Mouse (Mus musculus) forebrain, embryonic 16.5 days (tissue): ENCODE data around the gene Ubash3b. TPM values are rescaled to one million over a fixed set of nuclear protein-coding genes. Genes with fewer than 3 reads are reported as not detected.

Source experiments
- ATAC-seq: fragments of 200-750 bp; cut with Nextera tagmentation; 2 replicates; pipeline ENCODE4 v1.8.0; 2017; ENCODE audit warnings: mild to moderate bottlenecking, moderate library complexity
- H3K27ac ChIP-seq: fragments of 300-500 bp; sonication (generic); 2 replicates; pipeline ENCODE4 v1.5.1; 2014; ENCODE audit warnings: low read length, control low read depth
- H3K27me3 ChIP-seq: fragments of 300-500 bp; sonication (generic); replicated peaks from 2 replicates; pipeline ENCODE4 v1.6.1; 2014; ENCODE audit warnings: low read length; ENCODE audit not compliant: control insufficient read depth, insufficient read depth
- H3K36me3 ChIP-seq: fragments of 300-500 bp; sonication (generic); 2 replicates; pipeline ENCODE4 v1.6.1; 2014; ENCODE audit not compliant: control insufficient read depth, insufficient read depth
- H3K4me1 ChIP-seq: fragments of 300-500 bp; sonication (generic); replicated peaks from 2 replicates; pipeline ENCODE4 v1.6.1; 2014; ENCODE audit warnings: low read length; ENCODE audit not compliant: control insufficient read depth, insufficient read depth
- H3K4me2 ChIP-seq: fragments of 300-500 bp; sonication (generic); 2 replicates; pipeline ENCODE4 v1.6.1; 2014; ENCODE audit warnings: mild to moderate bottlenecking, low read length, control low read depth
- H3K4me3 ChIP-seq: fragments of 300-500 bp; sonication (generic); replicated peaks from 2 replicates; pipeline ENCODE4 v1.5.1; 2014; ENCODE audit warnings: mild to moderate bottlenecking, low read length, control low read depth
- H3K9ac ChIP-seq: fragments of 300-500 bp; sonication (generic); replicated peaks from 2 replicates; pipeline ENCODE4 v1.6.1; 2014; ENCODE audit warnings: low read depth, low read length, control low read depth
- H3K9me3 ChIP-seq: fragments of 300-500 bp; sonication (generic); 2 replicates; pipeline ENCODE4 v1.6.1; 2016; ENCODE audit warnings: low read length; ENCODE audit not compliant: control insufficient read depth
- WGBS: fragments of 180-500 bp; shearing (Covaris S2); extraction: QIAGEN DNeasy Blood & Tissue Kit; methylation state at CpG from one replicate; pipeline ENCODE4 v1.1.7; 2014; 5-methylcytosine and 5-hydroxymethylcytosine counted together
- polyA plus RNA-seq: library from polyadenylated mRNA; unstranded; fragments of >200 nt; fragmentation: Nextera tagmentation; extraction: Ambion mirVana; gene quantifications from 2 replicates; pipeline ENCODE4 v1.2.1, GENCODE M21; 2015

The Ubash3b gene
- polyA plus RNA-seq, 1 experiment from 2014 or later: 14.7 TPM

- Histone ChIP-seq H3K4me2 (no peak overlapping the region), H3K36me3 (no peaks in the 10 kb centered on the region), H3K9ac (no peak overlapping the region), H3K27ac (no peak overlapping the region), H3K9me3 (no peaks in the 10 kb centered on the region), H3K4me1 (no peaks in the 10 kb centered on the region), H3K27me3 (no peaks in the 10 kb centered on the region), H3K4me3 (no peak overlapping the region)
- 80% methylated on average over 8 of the region's 8 CpGs for WGBS
- no peak for ATAC-seq
Measured at GRCm38 (mm10) chr9:41170026-41170425, 8.5 kb upstream of the Ubash3b start.

DNA sequence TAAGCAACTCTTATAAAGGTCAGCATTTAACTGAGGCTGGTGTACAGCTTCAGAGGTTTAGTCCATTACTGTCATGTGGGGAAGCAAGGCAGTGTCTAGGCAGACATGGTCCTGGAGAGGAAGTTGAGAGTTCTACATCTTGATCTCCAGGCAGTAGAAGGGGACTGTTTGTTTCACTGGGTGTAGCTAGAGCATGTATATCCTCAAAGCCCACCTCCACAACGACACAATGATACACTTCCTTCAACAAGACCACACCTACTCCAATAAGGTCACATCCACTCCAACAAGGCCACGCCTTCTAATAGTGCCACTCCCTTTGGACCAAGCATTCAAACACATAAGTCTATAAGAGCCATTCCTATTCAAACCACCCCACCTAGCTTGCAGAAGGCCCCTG lies 7.2 kb upstream of the Ubash3b start:
- WGBS: 68% methylated on average over 2 of the region's 2 CpGs
- Histone ChIP-seq H3K9ac (no peak overlapping the region), H3K4me2 (no peak overlapping the region), H3K36me3 (no peaks in the 10 kb centered on the region), H3K4me3 (no peak overlapping the region), H3K27me3 (no peaks in the 10 kb centered on the region), H3K27ac (no peak overlapping the region), H3K9me3 (no peaks in the 10 kb centered on the region), H3K4me1 (no peaks in the 10 kb centered on the region)
- ATAC-seq: no peak

- Histone ChIP-seq H3K4me3 (no peak overlapping the region), H3K36me3 (no peaks in the 10 kb centered on the region), H3K4me1 (no peaks in the 10 kb centered on the region), H3K9ac (no peak overlapping the region), H3K27ac (no peak overlapping the region), H3K9me3 (no peaks in the 10 kb centered on the region), H3K27me3 (no peaks in the 10 kb centered on the region), H3K4me2 (no peak overlapping the region)
- WGBS: 79% methylated on average over 6 of the region's 6 CpGs
- no peak for ATAC-seq
Measured at GRCm38 (mm10) chr9:41168206-41168605, 6.7 kb upstream of the Ubash3b start.

GRCm38 (mm10) chr9:41166886-41167285 lies 5.4 kb upstream of the Ubash3b start:
- ATAC-seq: no peak
- WGBS: 53% methylated on average over 9 of the region's 10 CpGs
- H3K4me2 ChIP-seq: no peak overlapping the region

GRCm38 (mm10) chr9:41162363-41162762 lies 866 bp upstream of the Ubash3b start:
- Histone ChIP-seq H3K27ac (no peak overlapping the region), H3K4me1 (peaks cover 6% of the 10 kb centered on the region), H3K9me3 (no peaks in the 10 kb centered on the region), H3K4me2 (no peak overlapping the region), H3K9ac (no peak overlapping the region), H3K4me3 (no peak overlapping the region), H3K36me3 (no peaks in the 10 kb centered on the region), H3K27me3 (no peaks in the 10 kb centered on the region)
- no peak for ATAC-seq
- 89% methylated on average over 4 of the region's 4 CpGs for WGBS

More at GRCm38 (mm10) chr9:41166886-41167285, 5.4 kb upstream of the Ubash3b start:
- H3K4me3 ChIP-seq: no peak overlapping the region
- H3K36me3 ChIP-seq: no peaks in the 10 kb centered on the region
- no peak overlapping the region for H3K9ac ChIP-seq
- H3K9me3 ChIP-seq: no peaks in the 10 kb centered on the region
- no peaks in the 10 kb centered on the region for H3K27me3 ChIP-seq
- no peak overlapping the region for H3K27ac ChIP-seq
- H3K4me1 ChIP-seq: no peaks in the 10 kb centered on the region

DNA sequence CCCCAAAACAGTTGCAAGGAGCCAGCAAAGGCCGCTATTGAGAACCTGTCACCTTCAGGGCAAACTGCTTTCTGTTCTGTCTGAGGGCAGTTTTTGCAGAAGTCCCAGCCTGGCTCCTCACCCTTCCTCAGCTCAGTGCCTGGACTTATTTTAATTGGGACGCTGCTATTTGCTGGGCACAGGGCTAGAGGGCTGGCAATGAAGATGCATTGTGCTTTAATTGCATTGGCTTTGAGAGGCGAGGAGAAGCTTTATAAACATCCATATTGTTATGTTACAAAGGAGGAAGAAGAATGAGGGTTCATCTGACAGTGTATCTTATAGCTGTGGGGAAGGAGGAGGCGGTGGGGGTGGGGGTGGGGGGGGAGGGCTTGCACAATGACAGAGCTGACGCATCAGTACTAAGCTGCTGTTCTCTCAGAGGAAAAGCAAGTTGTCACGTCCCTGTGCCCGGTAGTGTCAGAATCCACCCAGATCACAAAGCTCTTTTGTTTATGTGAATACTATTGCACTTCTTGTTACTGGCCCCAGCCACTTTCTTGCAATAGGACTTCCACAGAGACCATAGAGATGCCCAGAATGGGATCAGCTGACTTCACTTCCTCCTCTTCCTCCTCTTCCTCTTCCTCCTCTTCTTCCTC lies 841 bp downstream of the Ubash3b start:
- no peaks in the 10 kb centered on the region for H3K36me3 ChIP-seq
- no peak for ATAC-seq
- H3K4me1 ChIP-seq: peaks cover 19% of the 10 kb centered on the region
- H3K4me2 ChIP-seq: no peak overlapping the region
- no peaks in the 10 kb centered on the region for H3K9me3 ChIP-seq
- H3K4me3 ChIP-seq: no peak overlapping the region
- H3K27ac ChIP-seq: no peak overlapping the region
- H3K9ac ChIP-seq: no peak overlapping the region
- 0 out of 2 replicates have a peak, but pooled peaks cover 2% of the 10 kb centered on the region for H3K27me3 ChIP-seq
- WGBS: 10% methylated on average over 7 of the region's 7 CpGs

GRCm38 (mm10) chr9:41159223-41159622 lies 2.3 kb downstream of the Ubash3b start:
- H3K9ac ChIP-seq: no peak overlapping the region
- H3K27me3 ChIP-seq: 0 out of 2 replicates have a peak, but pooled peaks cover 2% of the 10 kb centered on the region
- ATAC-seq: no peak
- no peaks in the 10 kb centered on the region for H3K9me3 ChIP-seq
- 75% methylated on average over 2 of the region's 2 CpGs for WGBS
- H3K27ac ChIP-seq: no peak overlapping the region
- H3K4me1 ChIP-seq: peaks cover 19% of the 10 kb centered on the region
- H3K36me3 ChIP-seq: no peaks in the 10 kb centered on the region
- no peak overlapping the region for H3K4me3 ChIP-seq
- H3K4me2 ChIP-seq: no peak overlapping the region

- 20% methylated on average over 15 of the region's 15 CpGs for WGBS
- 0 out of 2 replicates have a peak, but pooled peaks cover 2% of the 10 kb centered on the region for H3K27me3 ChIP-seq
- H3K36me3 ChIP-seq: no peaks in the 10 kb centered on the region
- peak overlapping the region; percentile 77 for H3K4me3 ChIP-seq
- peak overlapping the region; percentile 76 for H3K27ac ChIP-seq
- peak overlapping the region; percentile 83 for H3K4me2 ChIP-seq
- peak overlapping the region; percentile 85 for H3K9ac ChIP-seq
- no peak for ATAC-seq
- peaks cover 19% of the 10 kb centered on the region for H3K4me1 ChIP-seq
- H3K9me3 ChIP-seq: no peaks in the 10 kb centered on the region
Measured at GRCm38 (mm10) chr9:41157872-41158567, 3.5 kb downstream of the Ubash3b start.

GRCm38 (mm10) chr9:41157020-41157871 lies 4.3 kb downstream of the Ubash3b start:
- peak overlapping the region; percentile 83 for H3K4me2 ChIP-seq
- peak overlapping the region; percentile 76 for H3K27ac ChIP-seq
- 0 out of 2 replicates have a peak, but pooled peaks cover 2% of the 10 kb centered on the region for H3K27me3 ChIP-seq
- H3K4me3 ChIP-seq: peak overlapping the region; percentile 77
- ATAC-seq: peak; percentile 91
- WGBS: under 1% methylated on average over 82 of the region's 82 CpGs
- peak overlapping the region; percentile 85 for H3K9ac ChIP-seq
- H3K4me1 ChIP-seq: peaks cover 19% of the 10 kb centered on the region
- no peaks in the 10 kb centered on the region for H3K9me3 ChIP-seq
- H3K36me3 ChIP-seq: no peaks in the 10 kb centered on the region
